Mouse (Mus musculus): ENCODE measurements around the gene Tfap2b. TPM values are rescaled to one million over a fixed set of nuclear protein-coding genes. Genes with fewer than 3 reads are reported as not detected.

Tfap2b gene
- polyA plus RNA-seq, 1 experiment: not detected

DNA sequence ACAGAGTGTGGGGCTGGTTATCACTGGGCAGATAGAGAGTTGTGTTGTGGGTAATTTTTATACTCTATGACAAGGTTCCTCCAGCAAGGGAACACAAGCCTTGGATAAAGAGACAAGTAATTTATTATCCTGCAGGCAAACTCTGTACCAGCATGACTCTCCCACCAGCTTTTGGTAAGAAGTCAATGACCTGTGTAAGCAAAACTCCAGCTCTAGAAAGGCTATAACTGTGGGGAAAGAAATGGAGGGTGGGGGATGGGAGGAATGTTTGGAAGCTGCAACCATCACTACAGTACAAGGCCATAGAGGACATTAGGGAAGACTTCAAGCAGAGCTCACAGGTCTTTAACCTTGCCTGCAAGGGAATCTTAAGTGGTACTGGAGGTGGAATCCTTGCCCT, 31.3 kb downstream of the Tfap2b start:
- TF ChIP-seq POLR2A (IDR thresholded peaks at IDR 0.05; ENCODE audit: low read depth, low read length): no peak
- no peak for TF ChIP-seq CTCF (IDR thresholded peaks at IDR 0.05; ENCODE audit: extremely low read depth, insufficient read length, insufficient replicate concordance, low read depth, low read length)
- H3K27me3 ChIP-seq (ENCODE audit: control insufficient read depth, insufficient read depth, low read length): no peaks in the 10 kb centered on the region
- H3K36me3 ChIP-seq (ENCODE audit: control insufficient read depth, insufficient read depth, low read length): no peaks in the 10 kb centered on the region
- H3K4me1 ChIP-seq (ENCODE audit: control insufficient read depth, insufficient read depth, insufficient read length, low read length): no peaks in the 10 kb centered on the region
- no peak overlapping the region for H3K27ac ChIP-seq (ENCODE audit: insufficient read depth, low read depth, low read length)
- no peak overlapping the region for H3K4me3 ChIP-seq (ENCODE audit: low read depth, low read length)

DNA sequence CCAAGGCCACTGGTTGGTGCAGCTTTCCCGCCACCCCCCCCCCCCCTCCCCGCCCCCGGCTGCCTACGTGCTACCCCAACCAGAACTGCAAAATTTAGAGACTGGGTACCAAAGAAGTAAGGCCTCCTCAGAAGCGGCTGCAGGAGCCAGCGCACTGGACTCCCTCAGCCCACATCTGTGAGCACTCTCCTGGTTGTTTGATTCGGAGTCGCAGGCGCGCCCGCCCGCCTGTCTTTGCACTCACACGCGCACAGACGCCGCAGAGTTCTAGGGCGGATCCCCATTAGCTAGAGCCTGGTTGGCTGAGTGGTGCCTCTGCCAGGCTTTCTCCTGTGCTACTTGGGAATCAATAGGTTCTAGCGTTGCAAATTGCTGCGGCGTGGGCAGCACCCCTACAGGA, 32.6 kb downstream of the Tfap2b start:
- no peaks in the 10 kb centered on the region for H3K4me1 ChIP-seq (ENCODE audit: control insufficient read depth, insufficient read depth, insufficient read length, low read length)
- H3K36me3 ChIP-seq (ENCODE audit: control insufficient read depth, insufficient read depth, low read length): no peaks in the 10 kb centered on the region
- no peaks in the 10 kb centered on the region for H3K27me3 ChIP-seq (ENCODE audit: control insufficient read depth, insufficient read depth, low read length)
- TF ChIP-seq CTCF (IDR thresholded peaks at IDR 0.05; ENCODE audit: extremely low read depth, insufficient read length, insufficient replicate concordance, low read depth, low read length) (no peak), POLR2A (IDR thresholded peaks at IDR 0.05; ENCODE audit: low read depth, low read length) (no peak)
- WGBS: 2% methylated on average over 20 of the region's 20 CpGs
- no peak overlapping the region for H3K27ac ChIP-seq (ENCODE audit: insufficient read depth, low read depth, low read length)
- H3K4me3 ChIP-seq (ENCODE audit: low read depth, low read length): no peak overlapping the region

DNA sequence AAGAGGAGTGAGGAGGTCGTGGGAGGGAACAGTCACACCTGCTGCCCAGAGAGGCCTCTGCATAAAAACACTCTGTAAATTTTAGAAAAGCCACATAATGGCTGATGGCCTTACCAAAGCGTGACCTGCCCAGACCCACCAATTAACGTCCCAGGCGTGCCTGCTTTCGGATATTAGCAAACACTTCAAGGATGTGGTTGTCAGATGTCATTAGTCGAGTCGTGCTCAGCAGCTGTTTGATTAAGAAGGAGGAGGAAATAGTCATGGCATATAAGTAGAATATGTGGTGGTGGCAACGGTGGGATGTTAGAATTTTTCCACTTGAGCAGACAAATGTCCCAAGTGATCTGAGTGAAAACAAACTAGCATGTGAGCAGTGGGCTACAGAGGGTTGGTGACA, 33.3 kb downstream of the Tfap2b start:
- H3K27ac ChIP-seq (ENCODE audit: insufficient read depth, low read depth, low read length): no peak overlapping the region
- 5% methylated on average over 8 of the region's 8 CpGs for WGBS
- TF ChIP-seq CTCF (IDR thresholded peaks at IDR 0.05; ENCODE audit: extremely low read depth, insufficient read length, insufficient replicate concordance, low read depth, low read length): no peak
- no peak for TF ChIP-seq POLR2A (IDR thresholded peaks at IDR 0.05; ENCODE audit: low read depth, low read length)
- no peak overlapping the region for H3K4me3 ChIP-seq (ENCODE audit: low read depth, low read length)
- H3K36me3 ChIP-seq (ENCODE audit: control insufficient read depth, insufficient read depth, low read length): no peaks in the 10 kb centered on the region
- no peaks in the 10 kb centered on the region for H3K27me3 ChIP-seq (ENCODE audit: control insufficient read depth, insufficient read depth, low read length)
- H3K4me1 ChIP-seq (ENCODE audit: control insufficient read depth, insufficient read depth, insufficient read length, low read length): no peaks in the 10 kb centered on the region

DNA sequence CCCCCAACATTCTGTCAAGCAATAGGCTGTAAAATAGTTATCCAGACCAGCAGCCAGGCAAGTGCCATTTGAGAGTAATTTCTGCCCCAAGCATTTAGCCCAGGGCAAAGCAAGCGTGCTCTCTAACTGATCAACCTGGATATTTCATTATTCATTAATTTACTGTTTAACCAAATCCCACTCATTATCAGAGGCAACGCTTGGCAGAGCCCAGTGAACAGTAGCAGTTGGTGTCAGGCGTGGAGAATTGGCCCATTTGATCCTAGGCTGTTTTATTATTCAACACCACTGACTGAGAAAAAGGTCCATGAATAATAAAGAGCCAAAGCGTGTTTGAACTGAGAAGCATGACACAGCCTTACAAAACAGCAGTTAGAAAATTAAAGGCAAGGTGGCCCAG, 36.3 kb downstream of the Tfap2b start:
- no peaks in the 10 kb centered on the region for H3K4me1 ChIP-seq (ENCODE audit: control insufficient read depth, insufficient read depth, insufficient read length, low read length)
- no peak for TF ChIP-seq CTCF (IDR thresholded peaks at IDR 0.05; ENCODE audit: extremely low read depth, insufficient read length, insufficient replicate concordance, low read depth, low read length)
- H3K27me3 ChIP-seq (ENCODE audit: control insufficient read depth, insufficient read depth, low read length): no peaks in the 10 kb centered on the region
- no peak overlapping the region for H3K27ac ChIP-seq (ENCODE audit: insufficient read depth, low read depth, low read length)
- no peak overlapping the region for H3K4me3 ChIP-seq (ENCODE audit: low read depth, low read length)
- H3K36me3 ChIP-seq (ENCODE audit: control insufficient read depth, insufficient read depth, low read length): no peaks in the 10 kb centered on the region
- WGBS: 40% methylated on average over 4 of the region's 4 CpGs

DNA sequence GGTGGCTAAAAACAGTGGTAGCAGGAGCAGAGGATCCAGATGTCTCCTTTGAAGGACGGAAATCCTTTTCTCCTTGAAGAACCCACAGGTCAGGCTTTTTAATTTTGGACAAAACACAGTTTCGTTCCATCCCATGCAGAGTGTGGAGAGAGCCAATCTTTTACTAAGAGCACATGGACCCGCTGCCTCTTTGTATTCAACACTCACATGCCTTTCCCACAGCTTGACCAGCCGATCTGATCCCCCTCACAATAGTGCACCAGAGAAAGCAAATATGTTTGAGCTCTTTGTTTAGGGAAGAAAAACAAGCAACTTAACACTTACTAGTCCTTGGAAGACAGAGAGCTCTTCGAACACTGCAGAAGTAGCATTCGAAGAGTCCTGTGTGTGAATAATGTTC, 42.6 kb downstream of the Tfap2b start:
- no peaks in the 10 kb centered on the region for H3K27me3 ChIP-seq (ENCODE audit: control insufficient read depth, insufficient read depth, low read length)
- no peaks in the 10 kb centered on the region for H3K36me3 ChIP-seq (ENCODE audit: control insufficient read depth, insufficient read depth, low read length)
- no peak overlapping the region for H3K27ac ChIP-seq (ENCODE audit: insufficient read depth, low read depth, low read length)
- 45% methylated on average over 6 of the region's 6 CpGs for WGBS
- TF ChIP-seq POLR2A (IDR thresholded peaks at IDR 0.05; ENCODE audit: low read depth, low read length): no peak
- TF ChIP-seq CTCF (IDR thresholded peaks at IDR 0.05; ENCODE audit: extremely low read depth, insufficient read length, insufficient replicate concordance, low read depth, low read length): no peak
- no peak overlapping the region for H3K4me3 ChIP-seq (ENCODE audit: low read depth, low read length)
- no peaks in the 10 kb centered on the region for H3K4me1 ChIP-seq (ENCODE audit: control insufficient read depth, insufficient read depth, insufficient read length, low read length)

DNA sequence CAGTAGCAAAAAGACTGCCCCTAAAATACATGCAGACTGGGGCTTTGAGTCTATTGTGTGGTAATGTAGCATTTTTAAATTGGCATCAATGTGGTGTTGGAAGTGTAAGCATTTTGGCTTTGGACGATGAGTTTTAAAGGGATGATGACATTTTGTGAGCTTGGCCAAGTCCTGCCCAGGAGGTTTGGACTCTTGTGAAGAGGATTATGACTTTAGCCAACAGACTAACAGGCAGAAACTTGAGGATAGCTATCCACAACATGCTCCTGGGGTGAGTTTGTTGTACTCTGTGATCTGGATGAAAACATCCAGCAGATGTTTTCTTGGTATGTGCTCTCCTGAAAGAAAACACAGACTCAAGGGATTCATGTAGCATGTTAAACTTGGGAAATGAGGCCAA, 60.9 kb downstream of the Tfap2b start:
- WGBS: 82% methylated on average over 1 of the region's 1 CpGs
- TF ChIP-seq CTCF (IDR thresholded peaks at IDR 0.05; ENCODE audit: extremely low read depth, insufficient read length, insufficient replicate concordance, low read depth, low read length) (no peak), POLR2A (IDR thresholded peaks at IDR 0.05; ENCODE audit: low read depth, low read length) (no peak)
- no peaks in the 10 kb centered on the region for H3K27me3 ChIP-seq (ENCODE audit: control insufficient read depth, insufficient read depth, low read length)
- H3K27ac ChIP-seq (ENCODE audit: insufficient read depth, low read depth, low read length): no peak overlapping the region
- no peak overlapping the region for H3K4me3 ChIP-seq (ENCODE audit: low read depth, low read length)
- H3K36me3 ChIP-seq (ENCODE audit: control insufficient read depth, insufficient read depth, low read length): no peaks in the 10 kb centered on the region
- no peaks in the 10 kb centered on the region for H3K4me1 ChIP-seq (ENCODE audit: control insufficient read depth, insufficient read depth, insufficient read length, low read length)

Other genes starting within 250 kb of the Tfap2b start
- not detected in 2 replicates for gene Tfap2d, start 105.9 kb upstream of the Tfap2b start, polyA plus RNA-seq (2012; rRNA removed)

All from small intestine, adult 2 months (tissue).